Mouse (Mus musculus) liver, embryonic 15.5 days (tissue): ENCODE measurements around the gene Rdh7. TPM values are rescaled to one million over a fixed set of nuclear protein-coding genes. Genes with fewer than 3 reads are reported as not detected.
"Not testable (repeated sequence)": the region's sequence is repeated elsewhere in the genome, so short reads cannot be mapped to it uniquely, and the experiment has no call there.

Source experiments
- ATAC-seq: fragments of 200-750 bp; cut with Nextera tagmentation; 2 replicates; pipeline ENCODE4 v1.8.0; 2017; ENCODE audit warnings: moderate number of reproducible peaks, mild to moderate bottlenecking, moderate library complexity; ENCODE audit not compliant: insufficient read depth
- H3K27ac ChIP-seq: fragments of 300-500 bp; sonication (generic); replicated peaks from 2 replicates; pipeline ENCODE4 v1.5.1; 2015; ENCODE audit warnings: mild to moderate bottlenecking, inconsistent platforms
- H3K27me3 ChIP-seq: fragments of 300-500 bp; sonication (generic); 2 replicates; pipeline ENCODE4 v1.6.1; 2015; ENCODE audit warnings: mild to moderate bottlenecking, inconsistent platforms
- H3K36me3 ChIP-seq: fragments of 300-500 bp; sonication (generic); replicated peaks from 2 replicates; pipeline ENCODE4 v1.6.1; 2015; ENCODE audit warnings: moderate library complexity, mild to moderate bottlenecking, inconsistent platforms
- H3K4me1 ChIP-seq: fragments of 300-500 bp; sonication (generic); replicated peaks from 2 replicates; pipeline ENCODE4 v1.6.1; 2015; ENCODE audit warnings: inconsistent platforms
- H3K4me2 ChIP-seq: fragments of 300-500 bp; sonication (generic); 2 replicates; pipeline ENCODE4 v1.6.1; 2015; ENCODE audit warnings: moderate library complexity, mild to moderate bottlenecking, inconsistent platforms
- H3K4me3 ChIP-seq: fragments of 300-500 bp; sonication (generic); replicated peaks from 2 replicates; pipeline ENCODE4 v1.5.1; 2015; ENCODE audit warnings: mild to moderate bottlenecking, inconsistent platforms
- H3K9ac ChIP-seq: fragments of 300-500 bp; sonication (generic); 2 replicates; pipeline ENCODE4 v1.6.1; 2015; ENCODE audit warnings: moderate library complexity, mild to moderate bottlenecking, inconsistent platforms
- H3K9me3 ChIP-seq: fragments of 300-500 bp; sonication (generic); replicated peaks from 2 replicates; pipeline ENCODE4 v1.6.1; 2016; ENCODE audit warnings: inconsistent platforms
- WGBS: fragments of 180-500 bp; shearing (Covaris S2); methylation state at CpG from one replicate; pipeline ENCODE4 v1.1.7; 2015; ENCODE audit warnings: mixed read lengths; ENCODE audit not compliant: insufficient replicate concordance; 5-methylcytosine and 5-hydroxymethylcytosine counted together
- polyA plus RNA-seq: library from polyadenylated mRNA; unstranded; fragments of >200 nt; fragmentation: Nextera tagmentation; extraction: Ambion mirVana; gene quantifications from 2 replicates; pipeline ENCODE4 v1.2.1, GENCODE M21; 2015

Gene Rdh7
- polyA plus RNA-seq, 1 experiment from 2014 or later: 8.8 TPM

- 55% methylated on average over 1 of the region's 1 CpGs for WGBS
- no peaks in the 10 kb centered on the region for H3K4me1 ChIP-seq
Observed at GRCm38 (mm10) chr10:127849628-127850027, 39.0 kb downstream of the Rdh7 start, which contains the start of gene Rdh19. TSS of gene Rdh19 (plus strand) at chr10:127849928.

GRCm38 (mm10) chr10:127848089-127848488 lies 40.5 kb downstream of the Rdh7 start:
- WGBS: 33% methylated on average over 1 of the region's 1 CpGs
- H3K9me3 ChIP-seq: no peaks in the 10 kb centered on the region
- no peak overlapping the region for H3K4me2 ChIP-seq
- H3K9ac ChIP-seq: no peak overlapping the region
- H3K4me3 ChIP-seq: no peak overlapping the region
- H3K27me3 ChIP-seq: no peaks in the 10 kb centered on the region
- H3K27ac ChIP-seq: no peak overlapping the region
- H3K4me1 ChIP-seq: no peaks in the 10 kb centered on the region
- ATAC-seq: 0 out of 2 replicates have a peak, but pooled peaks have one; percentile 47
- no peaks in the 10 kb centered on the region for H3K36me3 ChIP-seq

More at GRCm38 (mm10) chr10:127849628-127850027, 39.0 kb downstream of the Rdh7 start, which contains the start of gene Rdh19:
- Histone ChIP-seq H3K9me3 (no peaks in the 10 kb centered on the region), H3K4me2 (no peak within 1 kb of the TSS), H3K4me3 (no peak within 1 kb of the TSS), H3K27ac (no peak within 1 kb of the TSS), H3K27me3 (no peaks in the 10 kb centered on the region), H3K36me3 (no peaks in the 10 kb centered on the region), H3K9ac (no peak within 1 kb of the TSS)
- ATAC-seq: no peak

GRCm38 (mm10) chr10:127845945-127846344 lies 42.7 kb downstream of the Rdh7 start:
- H3K27ac ChIP-seq, H3K4me3 ChIP-seq, H3K36me3 ChIP-seq, H3K4me2 ChIP-seq, H3K4me1 ChIP-seq, ATAC-seq, H3K27me3 ChIP-seq, H3K9me3 ChIP-seq, H3K9ac ChIP-seq: not testable (repeated sequence)
- 75% methylated on average over 5 of the region's 5 CpGs for WGBS

GRCm38 (mm10) chr10:127840776-127841175 lies 47.8 kb downstream of the Rdh7 start:
- WGBS: 38% methylated on average over 2 of the region's 2 CpGs
- H3K4me3 ChIP-seq: no peak overlapping the region
- no peaks in the 10 kb centered on the region for H3K9me3 ChIP-seq
- no peak overlapping the region for H3K4me2 ChIP-seq
- H3K27ac ChIP-seq: no peak overlapping the region
- ATAC-seq: no peak
- H3K27me3 ChIP-seq: no peaks in the 10 kb centered on the region
- H3K36me3 ChIP-seq: no peaks in the 10 kb centered on the region
- no peaks in the 10 kb centered on the region for H3K4me1 ChIP-seq
- H3K9ac ChIP-seq: no peak overlapping the region

- no peak overlapping the region for H3K4me3 ChIP-seq
- WGBS: 47% methylated on average over 2 of the region's 2 CpGs
- no peak overlapping the region for H3K9ac ChIP-seq
- H3K27ac ChIP-seq: no peak overlapping the region
- H3K4me2 ChIP-seq: no peak overlapping the region
- no peaks in the 10 kb centered on the region for H3K4me1 ChIP-seq
- ATAC-seq: no peak
- no peaks in the 10 kb centered on the region for H3K36me3 ChIP-seq
- H3K9me3 ChIP-seq: no peaks in the 10 kb centered on the region
- no peaks in the 10 kb centered on the region for H3K27me3 ChIP-seq
Observed at GRCm38 (mm10) chr10:127838539-127838938, 50.1 kb downstream of the Rdh7 start.

- H3K27me3 ChIP-seq: not testable (repeated sequence)
- WGBS: 75% methylated on average over 5 of the region's 5 CpGs
Observed at GRCm38 (mm10) chr10:127837793-127838192, 50.8 kb downstream of the Rdh7 start.

GRCm38 (mm10) chr10:127835292-127835691 lies 53.3 kb downstream of the Rdh7 start:
- no peaks in the 10 kb centered on the region for H3K4me1 ChIP-seq
- H3K4me3 ChIP-seq: no peak overlapping the region
- H3K27me3 ChIP-seq: no peaks in the 10 kb centered on the region
- no peaks in the 10 kb centered on the region for H3K9me3 ChIP-seq
- no peak for ATAC-seq
- WGBS: 67% methylated on average over 5 of the region's 5 CpGs
- H3K9ac ChIP-seq: no peak overlapping the region
- no peaks in the 10 kb centered on the region for H3K36me3 ChIP-seq
- H3K4me2 ChIP-seq: no peak overlapping the region
- H3K27ac ChIP-seq: no peak overlapping the region

More at GRCm38 (mm10) chr10:127837793-127838192, 50.8 kb downstream of the Rdh7 start:
- not testable (repeated sequence) for ATAC-seq, H3K4me1 ChIP-seq, H3K4me3 ChIP-seq, H3K27ac ChIP-seq, H3K36me3 ChIP-seq, H3K4me2 ChIP-seq, H3K9ac ChIP-seq, H3K9me3 ChIP-seq

GRCm38 (mm10) chr10:127834186-127834585 lies 54.4 kb downstream of the Rdh7 start:
- H3K9ac ChIP-seq, H3K36me3 ChIP-seq, H3K9me3 ChIP-seq, H3K27ac ChIP-seq, H3K4me1 ChIP-seq, H3K27me3 ChIP-seq, H3K4me2 ChIP-seq, H3K4me3 ChIP-seq, ATAC-seq: not testable (repeated sequence)
- WGBS: 83% methylated on average over 1 of the region's 1 CpGs

Other genes starting within 250 kb of the Rdh7 start
- gene Stat6, start 245.8 kb downstream of the Rdh7 start, polyA plus RNA-seq: 14.3 and 15.6 TPM in 2 replicates
- gene Nemp1, start 221.9 kb downstream of the Rdh7 start, polyA plus RNA-seq: 5.3 and 5.7 TPM in 2 replicates
- gene Nab2, start 220.2 kb downstream of the Rdh7 start, polyA plus RNA-seq: 2.9 and 3.5 TPM in 2 replicates
- 0.08 and 0.12 TPM in 2 replicates for gene Myo1a, start 183.6 kb downstream of the Rdh7 start, polyA plus RNA-seq
- gene Tac2, start 164.3 kb downstream of the Rdh7 start, polyA plus RNA-seq: 15.3 and 18.4 TPM in 2 replicates
- 0.82 and 0.97 TPM in 2 replicates for gene Zbtb39, start 149.3 kb downstream of the Rdh7 start, polyA plus RNA-seq
- 12.0 and 13.7 TPM in 2 replicates for gene Gpr182, start 137.1 kb downstream of the Rdh7 start, polyA plus RNA-seq
- gene Rdh1, start 129.1 kb downstream of the Rdh7 start, polyA plus RNA-seq: 0.17 and 0.22 TPM in 2 replicates
- gene Rdh16f1, start 129.0 kb downstream of the Rdh7 start, polyA plus RNA-seq: 0.13 and 0.17 TPM in 2 replicates
- not detected in 2 replicates for gene Rdh9, start 112.4 kb downstream of the Rdh7 start, polyA plus RNA-seq
- gene Rdh16, start 87.7 kb downstream of the Rdh7 start, polyA plus RNA-seq: 0.03 TPM in 1 of 2 replicates, not detected in the other
- 0.05 TPM in 1 of 2 replicates, not detected in the other for gene Rdh19, start 38.9 kb downstream of the Rdh7 start, polyA plus RNA-seq
- 0.29 and 0.68 TPM in 2 replicates for gene Rdh16f2, start 22.3 kb downstream of the Rdh7 start, polyA plus RNA-seq
- not detected in 2 replicates for gene Sdr9c7, start 9.7 kb upstream of the Rdh7 start, polyA plus RNA-seq
- gene Hsd17b6, start 118.8 kb upstream of the Rdh7 start, polyA plus RNA-seq: 0.09 and 0.13 TPM in 2 replicates
- gene Prim1, start 126.4 kb upstream of the Rdh7 start, polyA plus RNA-seq: 66.9 and 69.3 TPM in 2 replicates
- 312 and 355 TPM in 2 replicates for gene Naca, start 146.8 kb upstream of the Rdh7 start, polyA plus RNA-seq
- 188 and 217 TPM in 2 replicates for gene Ptges3, start 170.1 kb upstream of the Rdh7 start, polyA plus RNA-seq
- gene Atp5b, start 194.5 kb upstream of the Rdh7 start, polyA plus RNA-seq: 1,834 and 1,894 TPM in 2 replicates
- gene Baz2a, start 202.8 kb upstream of the Rdh7 start, polyA plus RNA-seq: 6.8 and 7.0 TPM in 2 replicates